Mouse (Mus musculus) lung, embryonic 14.5 days (tissue): ENCODE results near the gene 1700020N01Rik. TPM values are rescaled to one million over a fixed set of nuclear protein-coding genes. Genes with fewer than 3 reads are reported as not detected.

Source experiments
- ATAC-seq: fragments of 200-750 bp; cut with Nextera tagmentation; 2 replicates; pipeline ENCODE4 v1.8.0; 2017; ENCODE audit warnings: mild to moderate bottlenecking, moderate TSS enrichment, moderate library complexity; ENCODE audit not compliant: insufficient read depth
- DNase-seq: peaks from one replicate; pipeline ENCODE4 v3.0.0-alpha.2; 2015
- H3K27ac ChIP-seq: fragments of 300-500 bp; sonication (generic); 2 replicates; pipeline ENCODE4 v1.5.1; 2014; ENCODE audit warnings: low read depth, mild to moderate bottlenecking, moderate library complexity
- H3K27me3 ChIP-seq: fragments of 300-500 bp; sonication (generic); 2 replicates; pipeline ENCODE4 v1.6.1; 2014; ENCODE audit warnings: low read length, control low read depth; ENCODE audit not compliant: insufficient read depth
- H3K36me3 ChIP-seq: fragments of 300-500 bp; sonication (generic); 2 replicates; pipeline ENCODE4 v1.6.1; 2014; ENCODE audit warnings: control low read depth; ENCODE audit not compliant: insufficient read depth
- H3K4me1 ChIP-seq: fragments of 300-500 bp; sonication (generic); 2 replicates; pipeline ENCODE4 v1.6.1; 2014; ENCODE audit warnings: antibody characterized with exemption, control low read depth; ENCODE audit not compliant: insufficient read depth
- H3K4me2 ChIP-seq: fragments of 300-500 bp; sonication (generic); 2 replicates; pipeline ENCODE4 v1.6.1; 2014; ENCODE audit warnings: mild to moderate bottlenecking
- H3K4me3 ChIP-seq: fragments of 300-500 bp; sonication (generic); 2 replicates; pipeline ENCODE4 v1.5.1; 2014; ENCODE audit warnings: low read depth, low read length
- H3K9ac ChIP-seq: fragments of 300-500 bp; sonication (generic); 2 replicates; pipeline ENCODE4 v1.6.1; 2014
- H3K9me3 ChIP-seq: fragments of 300-500 bp; sonication (generic); 2 replicates; pipeline ENCODE4 v1.6.1; 2016; ENCODE audit warnings: low read depth, low read length, control low read depth
- CTCF ChIP-seq: IDR thresholded peaks from 2 replicates; pipeline ENCODE4 v1.5.1; 2016; ENCODE audit warnings: antibody characterized with exemption, low read depth
- WGBS: fragments of 180-500 bp; shearing (Covaris S2); extraction: QIAGEN DNeasy Blood & Tissue Kit; methylation state at CpG from one replicate; pipeline ENCODE4 v1.1.7; 2014; 5-methylcytosine and 5-hydroxymethylcytosine counted together
- polyA plus RNA-seq: library from polyadenylated mRNA; unstranded; fragments of >200 nt; fragmentation: Nextera tagmentation; extraction: Ambion mirVana; gene quantifications from 2 replicates; pipeline ENCODE4 v1.2.1, GENCODE M21; 2014

Gene 1700020N01Rik
- polyA plus RNA-seq, 1 experiment from 2014 or later: not detected

GRCm38 (mm10) chr10:21635988-21636710 lies 43.2 kb downstream of the 1700020N01Rik start:
- Histone ChIP-seq H3K4me3 (no peak overlapping the region), H3K4me2 (no peak overlapping the region), H3K4me1 (no peaks in the 10 kb centered on the region), H3K27ac (no peak overlapping the region; the same call in 1 of the 2 replicates), H3K9me3 (no peaks in the 10 kb centered on the region), H3K36me3 (no peaks in the 10 kb centered on the region), H3K9ac (no peak overlapping the region), H3K27me3 (no peaks in the 10 kb centered on the region)
- DNase-seq: no peak
- TF ChIP-seq CTCF: no peak
- 84% methylated on average over 4 of the region's 4 CpGs for WGBS
- no peak; the same call in 1 of the 2 replicates for ATAC-seq

- Histone ChIP-seq H3K27ac (no peak overlapping the region; the same call in 1 of the 2 replicates), H3K9me3 (no peaks in the 10 kb centered on the region), H3K4me1 (no peaks in the 10 kb centered on the region), H3K9ac (no peak overlapping the region), H3K4me3 (no peak overlapping the region), H3K4me2 (no peak overlapping the region), H3K27me3 (no peaks in the 10 kb centered on the region), H3K36me3 (no peaks in the 10 kb centered on the region)
- 49% methylated on average over 6 of the region's 6 CpGs for WGBS
- DNase-seq (peak; percentile 71), ATAC-seq (peak; percentile 54; the same call in 1 of the 2 replicates)
- TF ChIP-seq CTCF: no peak
Observed at GRCm38 (mm10) chr10:21636711-21637081, 43.8 kb downstream of the 1700020N01Rik start.

GRCm38 (mm10) chr10:21651388-21651787 lies 58.4 kb downstream of the 1700020N01Rik start:
- WGBS: 81% methylated on average over 4 of the region's 4 CpGs
- no peak for ATAC-seq
- no peak overlapping the region for H3K27ac ChIP-seq

GRCm38 (mm10) chr10:21652426-21653345 lies 59.7 kb downstream of the 1700020N01Rik start:
- no peaks in the 10 kb centered on the region for H3K4me1 ChIP-seq
- TF ChIP-seq CTCF: no peak
- ATAC-seq: no peak
- DNase-seq: peak; percentile 56
- H3K4me2 ChIP-seq: no peak overlapping the region
- H3K27ac ChIP-seq: no peak overlapping the region
- H3K4me3 ChIP-seq: no peak overlapping the region
- WGBS: 70% methylated on average over 24 of the region's 24 CpGs
- H3K9me3 ChIP-seq: no peaks in the 10 kb centered on the region
- H3K9ac ChIP-seq: no peak overlapping the region
- no peaks in the 10 kb centered on the region for H3K27me3 ChIP-seq
- H3K36me3 ChIP-seq: no peaks in the 10 kb centered on the region

More at GRCm38 (mm10) chr10:21651388-21651787, 58.4 kb downstream of the 1700020N01Rik start:
- Histone ChIP-seq H3K9me3 (no peaks in the 10 kb centered on the region), H3K4me1 (no peaks in the 10 kb centered on the region), H3K36me3 (no peaks in the 10 kb centered on the region), H3K27me3 (no peaks in the 10 kb centered on the region), H3K9ac (no peak overlapping the region), H3K4me3 (no peak overlapping the region), H3K4me2 (no peak overlapping the region)
- no peak for DNase-seq
- no peak for TF ChIP-seq CTCF

- 86% methylated on average over 7 of the region's 7 CpGs for WGBS
- no peak overlapping the region for H3K4me2 ChIP-seq
- TF ChIP-seq CTCF: no peak
Observed at GRCm38 (mm10) chr10:21653469-21653868, 60.5 kb downstream of the 1700020N01Rik start.

GRCm38 (mm10) chr10:21659576-21660246 lies 66.8 kb downstream of the 1700020N01Rik start:
- Histone ChIP-seq H3K4me3 (no peak overlapping the region), H3K9me3 (no peaks in the 10 kb centered on the region), H3K4me2 (no peak overlapping the region), H3K27me3 (no peaks in the 10 kb centered on the region), H3K9ac (no peak overlapping the region), H3K4me1 (no peaks in the 10 kb centered on the region), H3K36me3 (no peaks in the 10 kb centered on the region), H3K27ac (no peak overlapping the region)
- no peak for TF ChIP-seq CTCF
- DNase-seq (no peak), ATAC-seq (no peak)
- WGBS: 77% methylated on average over 8 of the region's 8 CpGs

More at GRCm38 (mm10) chr10:21653469-21653868, 60.5 kb downstream of the 1700020N01Rik start:
- H3K27me3 ChIP-seq: no peaks in the 10 kb centered on the region
- DNase-seq (no peak), ATAC-seq (no peak)
- no peaks in the 10 kb centered on the region for H3K4me1 ChIP-seq
- H3K36me3 ChIP-seq: no peaks in the 10 kb centered on the region
- H3K4me3 ChIP-seq: no peak overlapping the region
- no peak overlapping the region for H3K9ac ChIP-seq
- no peaks in the 10 kb centered on the region for H3K9me3 ChIP-seq
- H3K27ac ChIP-seq: no peak overlapping the region
